Mouse (Mus musculus): ENCODE results near the gene Rbm20. TPM values are rescaled to one million over a fixed set of nuclear protein-coding genes. Genes with fewer than 3 reads are reported as not detected.
"Not testable (repeated sequence)": the region's sequence is repeated elsewhere in the genome, so short reads cannot be mapped to it uniquely, and the experiment has no call there.

Rbm20 gene
- total RNA-seq, 2 experiments from 2014 or later = 2.1 to 3.0 TPM

DNA sequence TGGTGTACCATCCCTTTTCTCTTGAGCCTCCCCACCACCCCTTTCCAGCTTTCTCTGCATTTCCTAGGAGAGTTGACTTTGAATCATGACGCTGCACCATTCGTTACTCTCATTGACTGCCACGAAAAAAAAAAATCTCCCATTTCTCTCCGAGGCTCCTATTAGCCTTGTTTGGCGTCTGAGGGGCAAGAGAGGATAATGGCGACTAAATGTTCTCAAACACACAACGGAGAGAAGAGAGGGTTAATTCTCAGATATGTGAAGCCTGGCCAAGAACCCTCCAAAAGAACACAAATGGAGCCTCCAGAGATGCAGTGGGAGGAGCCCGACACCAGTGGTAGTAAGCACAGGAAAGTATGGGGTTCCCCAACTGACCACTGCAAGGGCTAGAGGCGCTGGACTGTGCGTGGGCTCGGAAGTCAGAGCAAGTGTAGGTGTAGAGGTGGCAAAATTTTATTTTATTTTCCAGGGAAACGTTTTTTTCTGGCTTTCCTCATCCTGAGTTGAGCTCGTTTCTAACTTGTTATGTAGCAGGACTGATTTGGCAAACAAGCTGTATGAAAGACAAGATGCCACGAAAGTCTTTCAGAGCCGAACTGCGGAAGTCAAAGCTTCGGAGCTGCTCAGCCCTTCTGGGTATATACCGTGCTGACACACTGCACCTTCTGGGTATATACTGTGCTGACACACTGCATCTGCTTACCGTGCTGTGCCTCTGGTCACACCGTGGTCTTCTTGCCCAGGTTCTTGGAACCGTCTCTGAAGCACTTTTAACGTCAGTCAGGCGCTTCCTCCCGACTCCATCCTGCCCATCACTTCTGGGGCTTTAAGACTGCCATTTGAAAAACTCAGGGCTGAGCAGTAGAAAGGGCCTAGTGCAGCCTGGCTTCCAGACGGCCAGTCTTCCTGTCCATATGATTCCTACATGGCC is 222.1 kb downstream of the Rbm20 start:
- DNase-seq (ENCODE audit: low spot score in 2 of 2) = no peak

DNA sequence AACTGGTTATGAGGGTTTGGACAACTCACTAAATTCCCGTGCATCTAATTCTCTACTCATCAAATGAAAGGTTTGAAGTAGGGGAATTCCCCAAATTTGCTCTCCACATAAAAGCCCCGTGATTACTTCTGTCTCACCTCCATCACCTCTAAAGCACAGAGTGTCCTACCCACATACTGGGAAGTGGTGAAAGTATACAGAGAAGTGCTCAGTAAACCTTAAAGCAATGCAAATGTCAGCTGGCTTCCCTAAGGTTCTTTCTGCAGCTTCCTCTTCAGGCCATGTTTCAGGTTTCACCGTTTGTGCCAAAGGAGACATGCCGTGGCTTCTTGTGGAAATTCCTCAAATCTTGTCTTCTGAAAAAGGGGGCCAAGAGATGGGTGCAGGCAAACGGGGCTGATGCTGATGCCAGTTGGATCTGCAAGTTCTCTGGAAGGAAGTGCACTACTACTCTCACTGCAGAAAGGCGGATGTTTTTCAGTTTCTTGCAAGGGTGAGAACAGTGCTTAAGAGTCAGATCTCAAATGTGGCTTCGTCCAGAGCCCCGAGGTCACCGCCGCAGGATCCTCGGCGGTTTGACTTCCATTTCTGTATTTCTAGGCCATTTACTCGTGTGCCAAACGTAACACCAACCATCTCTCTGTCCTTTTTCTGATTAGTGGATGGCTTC is 223.0 kb downstream of the Rbm20 start:
- DNase-seq (ENCODE audit: low spot score in 2 of 2) = no peak

DNA sequence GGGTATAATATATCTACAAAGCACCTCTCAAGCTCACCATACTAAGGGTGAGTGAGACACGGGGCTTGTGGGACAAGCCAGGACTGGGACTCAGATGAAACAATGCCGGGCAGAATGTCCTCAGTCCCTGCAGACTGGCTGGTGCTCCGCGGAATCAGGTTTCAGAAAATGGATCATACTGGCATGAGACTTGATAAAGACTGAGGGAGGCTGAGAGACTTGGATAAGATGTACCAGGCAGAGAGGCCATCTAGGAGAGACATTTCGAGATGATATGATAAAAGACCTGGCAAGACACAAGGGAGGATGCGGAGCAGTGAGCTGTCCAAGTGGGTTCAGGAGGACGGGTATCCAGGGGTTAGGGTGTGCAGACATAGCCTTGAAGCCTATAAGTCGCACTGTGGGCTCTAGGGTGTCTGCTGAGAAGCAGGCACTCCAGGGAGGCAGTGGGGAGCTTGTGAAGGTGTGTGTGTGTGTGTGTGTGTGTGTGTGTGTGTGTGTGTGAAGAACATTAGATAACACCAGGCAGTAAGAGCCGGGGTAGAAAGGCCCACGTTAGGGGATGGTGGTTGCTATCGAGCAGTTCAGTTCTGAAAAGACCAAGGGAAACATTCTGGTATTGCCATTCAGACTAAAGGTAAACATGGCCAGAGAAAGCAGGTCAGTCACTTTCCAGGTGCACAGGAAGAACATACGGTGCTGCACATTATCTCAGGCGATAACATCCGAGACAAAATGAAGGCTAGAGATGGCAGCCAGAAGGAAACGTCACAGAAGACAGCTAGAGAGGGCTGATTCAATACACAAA is 225.0 kb downstream of the Rbm20 start:
- DNase-seq (ENCODE audit: low spot score in 2 of 2) = peak in 1 of 2 experiments; percentile 13

DNA sequence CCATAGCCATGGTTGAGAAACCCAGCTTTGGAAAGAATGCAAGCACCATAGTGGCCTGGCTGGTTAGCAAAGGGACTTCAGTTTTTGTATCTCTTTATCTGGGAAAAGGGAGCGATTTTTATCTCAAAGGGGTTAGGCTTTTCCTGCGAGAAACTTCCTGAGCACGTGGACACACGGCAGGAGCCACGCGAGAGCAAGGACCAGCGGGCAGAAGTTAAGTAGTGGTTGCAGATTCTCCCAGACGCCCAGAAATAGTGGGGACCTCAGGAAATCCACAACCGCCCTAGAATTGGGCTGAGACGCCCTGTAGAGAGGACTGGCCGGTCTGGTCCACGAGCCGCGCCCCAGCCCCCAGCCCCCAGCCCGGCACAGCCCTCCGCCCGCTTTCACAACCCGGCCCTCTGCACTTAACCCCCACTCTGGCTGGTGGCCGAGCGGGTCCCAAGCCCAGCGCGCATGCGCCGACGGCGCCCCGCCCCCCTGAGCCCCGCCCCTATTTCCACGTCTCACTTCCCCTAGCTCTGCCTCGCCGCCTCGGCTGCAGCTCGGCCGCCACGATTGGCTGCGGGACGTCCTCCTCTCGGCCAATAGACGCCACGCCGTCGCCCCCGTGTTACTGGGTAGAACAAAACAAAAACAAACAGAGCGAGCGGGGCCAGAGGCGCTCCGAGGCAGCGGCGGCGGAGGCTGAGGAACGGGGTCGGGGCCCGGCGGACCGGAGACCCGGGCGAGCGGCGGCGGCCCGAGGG is 225.8 kb downstream of the Rbm20 start:
- DNase-seq (ENCODE audit: low spot score in 2 of 2) = peak; percentile 92 to 95

DNA sequence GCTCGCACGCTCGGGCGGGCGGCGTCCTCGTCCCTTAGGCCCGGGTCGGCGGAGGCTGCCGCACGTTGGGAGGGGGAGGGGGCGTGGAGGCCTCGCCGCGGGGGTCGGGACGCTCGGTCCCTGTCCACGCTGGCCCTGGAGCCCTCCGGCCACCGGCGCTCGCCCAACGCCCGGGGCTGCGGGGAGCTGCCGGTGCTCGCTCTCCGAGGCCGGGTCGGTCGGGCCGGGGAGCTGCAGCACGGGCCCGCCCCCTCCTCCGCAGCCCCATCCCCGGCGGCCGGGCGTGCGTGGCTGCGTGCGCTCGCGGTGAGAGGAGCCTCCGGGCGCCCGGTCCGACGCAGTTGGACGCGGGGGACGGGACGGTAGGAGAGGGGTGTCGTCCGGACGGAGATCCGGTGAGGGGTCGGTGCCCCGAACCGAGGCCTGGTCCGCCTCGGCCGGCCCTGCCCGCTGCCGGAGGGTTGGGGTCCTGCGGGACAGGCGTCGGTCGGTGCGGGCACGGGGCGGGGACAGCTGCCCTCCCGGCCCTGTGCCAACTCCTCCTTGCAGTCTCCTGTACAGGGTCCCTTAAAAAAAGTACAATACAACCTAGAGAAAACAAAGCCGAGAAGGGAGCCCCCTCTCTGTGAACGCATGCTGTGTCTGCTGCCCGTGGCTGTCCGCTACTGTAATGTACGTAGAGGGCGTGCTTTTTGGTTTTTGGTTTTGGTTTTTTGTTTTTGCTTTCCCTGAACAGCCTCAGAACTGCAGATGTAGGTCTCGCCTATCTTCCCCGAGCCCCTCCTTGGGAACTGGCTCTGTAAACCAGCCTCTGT is 226.6 kb downstream of the Rbm20 start:
- peak; percentile 57 to 72 for DNase-seq (ENCODE audit: low spot score in 2 of 2)

DNA sequence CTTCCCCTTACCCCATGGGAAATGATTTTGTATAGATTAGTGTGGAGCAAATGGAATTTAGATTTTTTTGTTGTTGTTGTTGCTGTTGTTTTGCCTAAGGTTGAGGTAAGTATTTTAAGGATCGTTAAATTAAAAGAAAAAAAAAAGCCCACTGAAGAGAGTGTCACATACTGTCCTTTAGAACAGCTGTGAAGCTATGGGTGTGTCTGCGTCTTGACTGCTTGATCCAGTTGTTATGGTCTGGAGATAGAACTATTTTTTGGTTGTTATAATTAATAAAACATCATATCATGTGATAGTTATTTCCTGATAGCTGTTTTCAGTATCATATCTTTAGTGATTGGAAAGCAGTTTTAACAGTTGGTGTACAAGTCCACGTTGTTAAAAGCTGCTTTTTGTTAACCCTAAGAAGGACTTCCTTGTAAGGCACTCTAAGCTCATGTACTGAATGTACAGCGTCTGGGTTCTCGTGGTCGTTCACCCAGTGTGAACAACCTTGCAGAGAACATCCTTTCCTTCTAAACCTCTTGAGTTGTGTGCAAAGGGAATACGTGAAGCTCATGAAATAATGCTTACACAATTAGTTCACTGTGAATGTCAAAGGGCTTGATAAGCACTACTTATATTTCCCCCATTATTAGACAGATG is 227.9 kb downstream of the Rbm20 start:
- DNase-seq (ENCODE audit: low spot score in 2 of 2) = no peak

DNA sequence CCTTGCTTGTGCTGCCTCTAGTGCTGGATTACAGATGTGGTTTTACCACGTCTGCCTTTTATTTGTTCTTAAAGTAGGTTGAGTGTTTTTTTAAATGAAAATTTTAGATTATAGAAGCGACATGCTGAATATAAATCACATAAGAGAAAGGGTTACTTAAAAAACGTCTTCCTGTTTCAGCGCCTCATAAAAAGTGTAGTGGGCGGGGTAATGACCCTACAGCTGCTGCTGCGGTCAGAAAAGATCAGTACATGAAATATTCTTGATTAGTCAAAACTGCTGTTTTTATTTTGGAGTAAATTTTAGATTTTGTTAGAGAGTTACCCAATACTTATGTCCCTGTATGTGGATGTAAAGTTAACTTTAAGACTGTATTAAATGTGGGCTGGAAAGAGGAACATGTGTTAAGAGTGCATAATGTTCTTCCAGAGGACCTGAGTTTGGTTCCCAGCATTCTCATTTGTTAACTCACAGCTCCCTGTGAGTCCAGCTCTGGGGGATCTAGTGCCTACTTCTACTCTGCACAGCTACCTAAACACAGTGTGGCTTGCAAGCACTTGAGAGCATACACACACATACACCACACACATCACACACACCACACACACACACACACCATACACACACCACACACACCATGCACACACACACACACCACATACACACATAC is 229.1 kb downstream of the Rbm20 start:
- no peak for DNase-seq (ENCODE audit: low spot score in 2 of 2)

DNA sequence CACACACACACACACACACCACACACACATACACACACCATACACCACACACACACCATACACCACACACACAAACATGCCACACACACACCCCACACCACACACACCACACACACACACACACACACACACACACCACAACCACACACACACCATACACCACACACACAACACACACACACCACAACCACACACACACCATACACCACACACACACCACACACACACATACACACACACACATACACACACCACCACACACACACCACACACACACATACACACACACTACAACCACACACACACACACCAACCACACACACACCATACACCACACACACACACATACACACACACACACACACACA is 229.6 kb downstream of the Rbm20 start:
- DNase-seq (ENCODE audit: low spot score in 2 of 2) = not testable (repeated sequence)

DNA sequence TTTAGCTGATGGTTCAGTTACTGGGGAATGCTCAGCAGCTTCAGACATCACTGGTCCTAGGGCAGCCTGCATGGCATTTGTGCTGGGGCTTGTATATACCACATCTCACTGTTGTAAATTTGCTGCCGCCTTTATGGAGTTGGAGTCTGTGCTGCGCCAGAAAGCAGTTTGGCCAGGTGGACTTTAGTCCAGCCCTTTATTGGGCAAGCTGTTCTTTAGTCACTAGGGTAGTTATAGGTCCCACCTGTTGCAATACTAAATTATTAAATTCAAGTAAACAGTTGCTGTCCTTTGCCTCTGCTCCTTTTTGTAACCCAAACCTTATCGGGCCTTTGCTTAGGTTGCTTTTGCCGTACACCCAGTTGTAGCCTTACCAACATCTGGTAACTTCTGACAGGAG is 237.8 kb downstream of the Rbm20 start:
- DNase-seq (ENCODE audit: low spot score in 2 of 2) = no peak

Other genes with a start within 250 kb of the Rbm20 start
- 10 to 100 TPM in 1 of 2 experiments, 1 to 10 TPM in 1; 9.3 to 10.1 TPM for gene Dusp5, start 148.2 kb upstream of the Rbm20 start, total RNA-seq (2021)
- 10 to 100 TPM; 53.4 to 65.1 TPM for gene Nutf2-ps1, start 88.2 kb upstream of the Rbm20 start, total RNA-seq (2021)
- 10 to 100 TPM; 41.5 to 44.4 TPM for gene Smc3, start 76.9 kb upstream of the Rbm20 start, total RNA-seq (2021)
- 100 to 1,000 TPM; 110 to 118 TPM for gene Pdcd4, start 214.9 kb downstream of the Rbm20 start, total RNA-seq (2021)